Mouse (Mus musculus) spleen, adult 2 months (tissue): ENCODE results near the gene Gm17416. TPM values are rescaled to one million over a fixed set of nuclear protein-coding genes. Genes with fewer than 3 reads are reported as not detected.

ENCODE experiments used
- DNase-seq, 2 experiments: peaks; one replicate each; pipeline versions ENCODE4 v3.0.0 to v3.0.0-alpha.2; 2012 to 2021; ENCODE audit warnings: low spot score in 2 of 2, low read depth in 1 of 2
- H3K27ac ChIP-seq: fragments of 200-500 bp; 2 replicates; pipeline ENCODE4 v1.5.1; 2012; ENCODE audit warnings: low read length, inconsistent platforms; ENCODE audit not compliant: insufficient read depth
- H3K27me3 ChIP-seq: fragments of 200-500 bp; 2 replicates; pipeline ENCODE4 v1.6.1; 2012; ENCODE audit warnings: mild to moderate bottlenecking, moderate library complexity, low read length, inconsistent platforms; ENCODE audit not compliant: control insufficient read depth, insufficient read depth
- H3K36me3 ChIP-seq: fragments of 200-500 bp; 2 replicates; pipeline ENCODE4 v1.6.1; 2012; ENCODE audit warnings: mild to moderate bottlenecking, low read length, inconsistent platforms; ENCODE audit not compliant: control insufficient read depth, insufficient read depth
- H3K4me1 ChIP-seq: fragments of 200-500 bp; 2 replicates; pipeline ENCODE4 v1.6.1; 2011; ENCODE audit warnings: inconsistent platforms; ENCODE audit not compliant: control insufficient read depth, insufficient read depth, insufficient read length
- H3K4me3 ChIP-seq: fragments of 200-500 bp; 2 replicates; pipeline ENCODE4 v1.5.1; 2011; ENCODE audit warnings: mild to moderate bottlenecking, inconsistent platforms; ENCODE audit not compliant: insufficient read depth, insufficient read length; ENCODE audit errors: extremely low read depth
- CTCF ChIP-seq: fragments of 200-500 bp; IDR thresholded peaks from 2 replicates; pipeline ENCODE4 v1.5.1; 2011; ENCODE audit warnings: mild to moderate bottlenecking, inconsistent platforms; ENCODE audit not compliant: insufficient read depth, insufficient read length, insufficient replicate concordance; ENCODE audit errors: extremely low read depth
- POLR2A ChIP-seq: fragments of 200-500 bp; IDR thresholded peaks from 2 replicates; pipeline ENCODE4 v1.6.1; 2011; ENCODE audit warnings: low read depth, low read length, inconsistent platforms
- WGBS: fragments of 180-500 bp; shearing (Covaris S2); methylation state at CpG from one replicate; pipeline ENCODE4 v1.1.7; 2018; 5-methylcytosine and 5-hydroxymethylcytosine counted together
- polyA plus RNA-seq: library from polyadenylated mRNA; depleted of rRNA; stranded (reverse); fragments of >200 nt; gene quantifications from 2 replicates; pipeline ENCODE4 v1.2.3, GENCODE M21; 2012

The Gm17416 gene
- polyA plus RNA-seq, 1 experiment = not detected

- Histone ChIP-seq H3K4me1 (no peaks in the 10 kb centered on the region), H3K36me3 (no peaks in the 10 kb centered on the region), H3K4me3 (no peak overlapping the region), H3K27me3 (no peaks in the 10 kb centered on the region), H3K27ac (no peak overlapping the region)
- WGBS = 22% methylated on average over 16 of the region's 16 CpGs
- TF ChIP-seq POLR2A = no peak
- TF ChIP-seq CTCF = peak; percentile 40; the same call in 1 of the 2 replicates
- DNase-seq = no peak
These were observed 15.2 kb upstream of the Gm17416 start for GRCm38 (mm10) chr2:152553774-152554423.

GRCm38 (mm10) chr2:152556655-152557054 is 12.5 kb upstream of the Gm17416 start:
- no peak overlapping the region for H3K27ac ChIP-seq
- H3K4me1 ChIP-seq = no peaks in the 10 kb centered on the region
- no peak for DNase-seq
- no peaks in the 10 kb centered on the region for H3K36me3 ChIP-seq
- H3K27me3 ChIP-seq = no peaks in the 10 kb centered on the region
- TF ChIP-seq CTCF = no peak
- TF ChIP-seq POLR2A = no peak
- WGBS = 26% methylated on average over 7 of the region's 7 CpGs
- H3K4me3 ChIP-seq = no peak overlapping the region

GRCm38 (mm10) chr2:152569881-152570280 is 743 bp downstream of the Gm17416 start:
- no peak for DNase-seq
- H3K27ac ChIP-seq = no peak overlapping the region
- H3K4me3 ChIP-seq = no peak overlapping the region
- no peaks in the 10 kb centered on the region for H3K36me3 ChIP-seq
- no peaks in the 10 kb centered on the region for H3K4me1 ChIP-seq
- 86% methylated on average over 4 of the region's 4 CpGs for WGBS
- TF ChIP-seq CTCF = no peak
- no peaks in the 10 kb centered on the region for H3K27me3 ChIP-seq

- H3K4me3 ChIP-seq = no peak overlapping the region
- no peaks in the 10 kb centered on the region for H3K27me3 ChIP-seq
These were observed 1.2 kb downstream of the Gm17416 start for GRCm38 (mm10) chr2:152570313-152570712.

GRCm38 (mm10) chr2:152572114-152572794 is 3.1 kb downstream of the Gm17416 start, which contains the start of gene Defb21:
TSS of gene Defb21 (plus strand) at chr2:152572744.
- TF ChIP-seq POLR2A (no peak), CTCF (no peak)
- H3K36me3 ChIP-seq = no peaks in the 10 kb centered on the region
- no peak for DNase-seq
- H3K4me1 ChIP-seq = no peaks in the 10 kb centered on the region
- no peak within 1 kb of the TSS for H3K27ac ChIP-seq
- no peaks in the 10 kb centered on the region for H3K27me3 ChIP-seq
- 62% methylated on average over 11 of the region's 11 CpGs for WGBS
- no peak within 1 kb of the TSS for H3K4me3 ChIP-seq

More at GRCm38 (mm10) chr2:152570313-152570712, 1.2 kb downstream of the Gm17416 start:
- Histone ChIP-seq H3K36me3 (no peaks in the 10 kb centered on the region), H3K27ac (no peak overlapping the region), H3K4me1 (no peaks in the 10 kb centered on the region)
- WGBS = 58% methylated on average over 6 of the region's 6 CpGs
- TF ChIP-seq POLR2A (no peak), CTCF (no peak)
- DNase-seq = no peak

GRCm38 (mm10) chr2:152573484-152573883 is 4.3 kb downstream of the Gm17416 start:
- WGBS = 93% methylated on average over 8 of the region's 8 CpGs
- Histone ChIP-seq H3K36me3 (no peaks in the 10 kb centered on the region), H3K27me3 (no peaks in the 10 kb centered on the region), H3K4me3 (no peak overlapping the region), H3K27ac (no peak overlapping the region), H3K4me1 (no peaks in the 10 kb centered on the region)
- no peak for TF ChIP-seq CTCF
- no peak for DNase-seq

- DNase-seq = no peak
- TF ChIP-seq CTCF (no peak), POLR2A (no peak)
- Histone ChIP-seq H3K36me3 (no peaks in the 10 kb centered on the region), H3K4me1 (no peaks in the 10 kb centered on the region), H3K27me3 (no peaks in the 10 kb centered on the region), H3K4me3 (no peak within 1 kb of the TSS), H3K27ac (no peak within 1 kb of the TSS)
- 79% methylated on average over 7 of the region's 7 CpGs for WGBS
These were observed 11.0 kb downstream of the Gm17416 start, which contains the start of gene Defb19 for GRCm38 (mm10) chr2:152580107-152580506. TSS of gene Defb19 (minus strand) at chr2:152580312.
